Mouse (Mus musculus) embryo, embryonic 10 days (tissue): ENCODE data around the gene Nipal4.
"Not testable (repeated sequence)": the region's sequence is repeated elsewhere in the genome, so short reads cannot be mapped to it uniquely, and the experiment has no call there.

Source experiments
- DNase-seq: peaks from one replicate; pipeline ENCODE4 v3.0.0-alpha.2; 2015; ENCODE audit warnings: low spot score

The Nipal4 gene

DNA sequence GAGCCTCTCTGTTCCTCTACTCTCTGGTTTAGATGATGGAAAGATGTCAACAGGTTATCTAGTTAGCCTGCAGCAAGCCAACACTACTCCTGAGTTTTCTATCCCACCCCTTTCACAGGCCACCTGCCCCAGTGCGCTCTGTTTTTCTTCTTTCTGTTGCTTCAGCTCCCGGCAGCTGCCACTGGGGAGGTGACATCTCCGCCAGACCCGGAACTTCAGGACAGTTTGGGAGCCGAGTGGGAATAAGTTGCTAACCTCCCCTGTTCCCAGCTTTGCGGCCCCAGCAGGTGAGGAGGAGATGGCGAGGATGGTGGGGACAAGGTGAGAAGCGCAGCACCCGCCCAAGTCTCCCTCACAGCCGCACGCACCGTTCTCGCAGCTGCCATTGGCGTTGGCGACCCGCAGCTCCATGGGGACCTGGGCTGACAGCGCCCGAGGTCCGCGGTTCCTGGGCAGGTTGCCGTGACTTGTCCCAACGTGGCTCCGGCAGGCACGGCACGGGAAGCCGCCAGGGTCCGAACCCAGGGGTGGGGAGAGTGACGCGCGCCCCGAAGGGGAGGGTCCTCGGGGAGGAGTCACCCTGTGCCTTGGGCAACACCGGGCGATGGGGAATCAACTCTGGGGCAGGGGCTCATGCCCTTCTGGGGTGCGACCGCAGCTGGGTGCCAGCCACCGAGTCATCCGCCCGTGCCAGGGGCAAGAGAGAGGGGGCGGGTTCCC, at the start of gene Nipal4:
Nipal4 (minus strand) TSS at position 643 of the 720 bp plus-strand sequence.
- peak; percentile 24 for DNase-seq

DNA sequence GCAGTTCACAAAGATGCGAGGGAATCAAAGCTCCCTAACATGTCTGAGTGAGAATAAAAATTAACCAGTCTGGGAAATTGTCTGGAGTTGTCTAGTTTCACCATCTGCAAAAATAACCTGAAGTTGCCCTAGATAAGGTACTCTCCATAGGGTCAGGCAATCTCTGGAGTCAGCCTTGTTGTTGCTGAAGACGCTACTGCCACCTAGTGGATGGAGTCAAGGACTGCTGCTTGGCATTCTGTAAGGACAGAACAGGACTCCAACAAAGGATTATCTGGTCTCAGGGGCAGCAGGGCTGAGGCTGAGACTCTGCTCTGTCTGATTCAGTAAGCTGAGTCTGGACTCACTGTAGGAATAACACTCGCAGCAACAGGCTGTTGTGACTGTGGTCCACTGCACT, 49.0 kb upstream of the Nipal4 start:
- peak; percentile 98 for DNase-seq

DNA sequence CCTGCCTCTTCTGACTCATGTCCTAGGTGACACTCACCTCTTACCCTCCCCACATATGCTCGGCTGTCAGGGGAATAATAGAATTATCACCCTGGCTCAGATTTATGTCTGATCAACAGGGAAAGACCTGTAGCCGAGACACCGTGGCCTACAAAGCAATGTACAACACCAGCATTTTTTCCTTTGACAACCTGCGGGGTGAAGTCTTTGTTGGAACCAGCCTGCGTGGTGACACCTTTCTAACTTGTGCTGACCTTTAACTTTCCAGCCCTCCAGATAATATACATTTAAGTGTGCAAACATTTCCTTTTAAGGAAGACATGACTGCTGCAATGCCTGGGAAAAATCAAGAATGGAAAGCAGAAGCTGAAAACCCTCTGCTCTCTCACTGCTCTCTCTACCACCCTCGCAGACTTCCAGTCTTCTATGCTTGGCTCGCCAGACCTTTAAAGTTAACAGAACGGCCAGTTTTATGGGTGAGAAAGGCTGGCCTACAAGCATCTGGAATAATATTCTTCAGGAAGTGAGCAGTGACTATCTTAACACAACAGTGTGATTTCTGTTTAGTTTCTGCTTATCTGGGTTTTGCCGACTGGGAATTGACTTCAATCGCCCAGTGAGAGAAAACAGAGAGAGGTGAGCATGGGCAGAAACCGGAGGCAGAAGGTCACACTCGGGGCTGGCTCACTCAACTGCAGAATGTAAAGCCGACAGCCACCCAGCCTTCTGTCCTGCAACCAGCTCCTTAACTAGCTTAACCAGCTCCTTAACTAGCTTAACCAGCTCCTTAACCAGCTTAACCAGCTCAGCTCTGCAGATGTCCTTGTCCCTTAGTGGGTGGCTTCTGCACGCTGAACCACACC, 48.3 kb upstream of the Nipal4 start:
- DNase-seq = peak; percentile 24

DNA sequence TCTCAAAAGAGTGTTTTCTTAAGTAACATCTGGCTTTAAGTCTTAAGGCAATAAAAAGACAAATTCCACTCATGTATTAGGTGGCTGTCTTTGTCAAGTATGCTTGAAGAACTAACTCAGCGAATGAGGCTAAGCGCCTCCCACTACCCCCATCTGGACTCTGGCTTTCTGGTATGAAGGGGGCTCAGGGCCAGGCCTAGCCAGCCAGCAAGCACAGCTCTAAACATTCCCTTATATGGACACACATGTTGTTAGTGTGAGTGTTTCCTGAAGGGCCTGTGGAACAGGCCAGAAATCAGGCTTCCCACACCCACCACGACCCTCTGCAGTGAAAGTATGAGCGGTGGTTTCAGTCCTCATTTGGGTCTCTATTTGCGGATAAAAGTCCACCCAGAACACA, 47.5 kb upstream of the Nipal4 start:
- peak; percentile 64 for DNase-seq

DNA sequence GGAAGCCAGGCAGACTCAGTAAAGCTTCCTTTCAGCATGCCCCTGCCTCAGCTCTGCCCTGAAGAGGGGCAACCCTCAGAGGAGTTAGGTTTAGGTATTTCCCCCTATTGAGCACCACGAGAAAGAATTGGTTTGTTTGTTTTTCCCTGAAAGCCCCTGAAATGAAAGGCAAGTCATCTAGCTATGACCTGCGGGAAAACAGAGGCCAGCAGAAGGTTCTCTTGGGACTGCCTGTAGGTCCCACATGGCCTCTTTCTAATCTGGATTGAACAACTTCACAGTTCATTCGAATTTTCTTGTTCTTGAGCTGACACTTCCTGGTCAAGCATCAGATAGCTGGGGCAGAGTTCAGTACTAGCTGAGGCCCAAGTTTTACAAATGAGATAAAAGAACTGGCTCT, 45.5 kb upstream of the Nipal4 start:
- DNase-seq = no peak

DNA sequence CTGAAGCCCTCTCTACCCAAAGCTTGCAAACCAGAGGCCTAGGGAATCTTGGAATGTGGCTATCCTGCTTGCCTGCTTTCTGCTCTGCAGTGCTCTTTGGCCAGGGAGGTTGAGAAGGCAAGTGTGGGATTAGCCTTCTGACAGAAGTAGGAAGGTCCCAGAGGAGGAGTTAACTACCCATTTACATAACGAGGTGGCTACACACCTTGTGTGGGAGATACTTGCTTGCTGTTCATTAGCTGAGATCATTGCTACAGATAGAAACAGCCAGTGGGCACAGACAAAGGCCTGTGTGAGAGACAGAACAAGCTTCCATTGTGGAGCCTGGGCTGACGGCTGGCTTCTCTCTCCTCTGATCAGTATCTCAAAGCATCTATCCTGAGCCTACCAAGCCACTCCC, 43.6 kb upstream of the Nipal4 start:
- DNase-seq = no peak

DNA sequence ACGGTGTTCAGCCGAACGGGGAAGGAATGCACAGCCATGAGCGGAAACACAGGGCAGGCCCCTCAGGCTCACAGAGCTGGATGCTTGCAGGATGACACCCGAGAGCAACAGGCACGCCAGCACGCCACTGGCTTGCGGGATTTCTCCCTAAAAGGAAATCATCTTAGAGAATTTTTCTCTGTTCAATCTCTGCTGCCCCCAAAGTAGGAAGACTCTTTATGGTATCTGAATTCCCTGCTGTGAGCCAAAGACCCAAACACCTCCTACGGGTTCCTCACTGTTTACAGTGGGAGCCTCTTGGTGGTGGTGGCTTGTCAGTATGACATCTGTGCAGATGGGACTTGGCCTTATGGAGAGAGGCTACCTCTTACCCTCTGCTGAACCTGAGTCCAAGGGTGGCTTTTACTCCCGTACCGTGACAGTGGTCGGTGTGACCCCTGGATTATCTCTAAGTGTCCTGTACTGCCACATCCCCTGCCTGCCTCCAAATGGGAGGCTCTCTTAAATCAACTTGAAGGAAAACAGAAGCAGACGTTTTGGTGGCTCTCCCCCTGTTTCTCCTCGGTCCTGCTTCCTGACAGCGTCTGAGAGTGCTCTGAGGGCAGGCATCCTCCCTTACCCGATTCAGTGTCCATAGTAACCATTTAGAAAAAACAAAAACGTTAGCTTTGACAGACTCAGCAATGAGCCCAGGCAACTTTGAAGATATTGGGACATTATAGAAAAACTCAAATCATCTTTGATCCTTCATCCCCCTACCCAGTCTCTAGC, 39.5 kb upstream of the Nipal4 start:
- peak; percentile 51 for DNase-seq

DNA sequence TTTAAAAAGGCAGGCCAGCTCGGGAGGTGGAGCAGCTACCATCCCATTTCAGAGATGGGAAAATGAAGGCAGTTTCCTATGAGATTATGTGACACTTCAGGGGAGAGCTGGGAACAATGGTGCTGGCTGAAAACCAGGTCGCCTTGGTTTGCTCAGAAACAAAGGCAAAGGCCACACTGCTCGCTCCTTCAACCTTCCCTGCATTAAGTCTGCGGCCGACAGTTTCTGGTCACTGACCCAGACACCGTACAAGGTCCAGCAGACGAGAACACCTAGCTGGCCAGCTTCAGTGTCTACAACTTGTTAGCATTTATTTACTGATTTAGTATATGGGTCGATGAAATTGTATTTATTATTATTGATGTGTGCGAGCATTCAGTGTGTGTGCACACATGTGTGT, 38.5 kb upstream of the Nipal4 start:
- DNase-seq = no peak

DNA sequence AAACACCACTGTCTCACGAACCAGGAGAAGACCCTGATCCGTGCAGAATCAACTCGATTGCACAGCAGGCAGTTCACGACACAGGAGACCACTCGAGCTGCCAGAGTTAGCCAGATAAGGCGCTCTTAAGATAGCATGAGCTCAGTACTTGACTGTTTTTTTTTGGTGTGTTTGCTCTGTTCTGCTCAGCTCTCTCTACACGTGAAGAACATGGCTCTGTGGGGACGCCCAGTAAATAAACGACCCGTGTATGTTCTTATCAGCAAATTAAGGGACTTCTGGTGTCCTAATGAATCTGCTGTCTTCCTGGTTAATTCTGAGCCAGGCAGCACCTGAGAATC, 36.2 kb upstream of the Nipal4 start:
- DNase-seq = no peak

DNA sequence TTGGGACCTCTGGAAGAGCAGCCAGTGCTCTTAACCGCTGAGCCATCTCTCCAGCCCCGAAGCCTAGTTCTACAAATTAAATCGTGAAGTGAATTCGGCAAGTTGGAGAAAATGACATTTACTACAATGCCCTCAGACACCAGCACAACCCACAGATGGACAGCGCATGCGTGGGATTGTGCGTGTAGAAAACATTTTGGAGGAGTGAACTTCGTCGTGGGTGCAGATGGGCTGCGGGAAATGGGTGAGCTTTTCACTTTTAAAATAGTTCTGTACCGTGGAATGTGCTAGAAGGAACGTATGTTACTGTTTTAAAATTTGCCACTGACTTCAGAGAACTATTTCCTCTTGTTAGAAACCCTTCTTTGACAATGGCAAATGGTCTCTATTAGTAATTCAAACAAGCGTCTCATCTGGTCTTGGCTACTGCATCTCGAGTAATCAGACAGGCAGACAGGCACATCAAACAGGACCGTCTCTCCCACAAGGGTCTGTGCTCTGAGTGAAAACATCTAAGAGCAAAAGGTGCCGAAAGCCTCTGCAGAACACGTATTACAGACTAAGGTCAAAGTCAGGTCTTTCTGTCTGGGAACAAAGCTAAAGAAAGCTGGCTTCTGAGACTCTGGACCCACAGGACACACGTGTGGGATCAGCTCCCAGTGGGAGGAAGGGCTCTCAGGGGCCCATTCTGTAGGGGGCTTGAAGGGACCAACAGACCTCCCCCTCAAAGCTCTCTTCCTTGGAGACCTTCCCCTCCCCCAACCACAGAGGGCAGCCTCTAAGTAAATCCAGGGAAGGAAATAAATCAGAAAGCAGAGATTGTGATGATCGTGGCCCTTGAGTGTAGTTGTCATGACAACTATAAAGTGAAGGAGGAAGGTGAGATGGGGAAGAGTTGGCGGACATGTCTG, 35.6 kb upstream of the Nipal4 start:
- DNase-seq = peak; percentile 62

DNA sequence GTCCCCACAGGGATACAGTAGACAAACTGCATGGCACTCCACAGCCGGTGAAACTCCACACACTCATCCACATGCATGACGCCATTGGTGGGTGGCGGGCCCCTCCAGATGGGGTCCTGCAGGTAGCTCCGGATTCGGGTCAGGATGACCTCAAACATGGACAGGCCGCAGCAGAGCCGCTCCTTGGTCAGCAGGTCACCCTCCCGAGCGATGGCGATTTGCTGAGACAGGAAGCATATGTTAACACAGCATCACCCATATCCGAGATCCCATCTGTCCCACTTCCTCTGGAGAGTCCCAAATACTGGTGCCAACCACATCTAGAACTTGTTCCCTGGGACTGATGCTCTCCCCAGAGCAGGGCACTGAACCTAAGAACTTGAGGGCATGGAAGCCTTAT, 34.4 kb upstream of the Nipal4 start:
- no peak for DNase-seq

DNA sequence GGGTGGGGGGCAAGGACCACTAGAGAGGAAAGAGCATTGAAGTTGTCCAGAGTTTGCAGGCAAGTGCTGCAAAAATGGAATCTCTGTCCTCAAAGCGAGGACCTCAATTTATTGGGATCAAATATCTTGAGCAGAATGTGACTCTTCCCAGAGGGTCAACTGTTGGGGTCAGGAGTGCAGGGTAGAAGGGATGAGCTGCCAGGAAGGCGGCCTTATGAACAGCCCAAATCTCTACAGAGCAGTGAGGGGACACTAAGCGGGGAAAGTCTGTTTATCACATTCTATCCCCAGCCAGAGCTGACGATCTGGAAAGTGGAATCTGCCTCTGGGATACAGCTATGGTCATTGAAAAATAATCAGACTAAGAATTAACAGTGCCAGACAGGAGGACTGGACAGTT, 27.9 kb upstream of the Nipal4 start:
- peak; percentile 44 for DNase-seq

DNA sequence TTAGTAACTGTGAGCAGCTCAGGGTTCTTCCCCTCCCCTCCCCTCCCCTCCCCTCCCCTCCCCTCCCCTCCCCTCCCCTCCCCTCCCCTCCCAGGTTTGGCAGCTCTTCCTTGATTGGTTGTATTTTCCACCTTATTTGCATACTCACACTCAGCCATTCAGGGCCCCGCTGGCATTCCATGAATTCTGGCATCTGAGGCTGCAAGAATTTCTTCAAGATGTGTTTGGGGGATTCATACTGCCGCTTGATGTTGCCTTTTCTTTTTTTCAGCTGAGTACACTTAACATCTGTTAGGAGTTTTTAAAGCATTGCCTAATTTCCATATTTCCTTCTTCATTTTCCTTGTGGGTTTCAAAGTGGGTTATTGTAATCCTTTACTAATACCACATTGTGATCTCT, 22.0 kb upstream of the Nipal4 start:
- no peak for DNase-seq

DNA sequence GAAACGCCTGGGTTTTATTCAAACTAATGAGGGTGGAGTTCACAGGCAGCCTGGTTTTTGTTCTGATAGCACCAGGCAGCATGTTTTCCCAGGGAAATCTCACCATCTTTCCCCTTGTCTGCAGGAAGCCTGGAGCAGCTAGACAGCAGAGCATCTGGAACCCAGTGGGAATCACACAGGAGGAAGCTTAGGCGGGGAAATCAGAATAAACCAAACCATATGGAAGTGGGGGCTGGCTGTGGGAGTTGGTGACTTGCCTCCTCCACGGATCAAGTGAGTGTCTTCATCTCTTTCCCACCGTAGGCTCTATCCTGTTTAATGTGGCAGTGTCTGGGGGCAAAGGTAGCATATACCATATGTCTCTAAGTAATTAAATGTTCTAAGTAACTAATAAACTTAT, 19.2 kb upstream of the Nipal4 start:
- no peak for DNase-seq

DNA sequence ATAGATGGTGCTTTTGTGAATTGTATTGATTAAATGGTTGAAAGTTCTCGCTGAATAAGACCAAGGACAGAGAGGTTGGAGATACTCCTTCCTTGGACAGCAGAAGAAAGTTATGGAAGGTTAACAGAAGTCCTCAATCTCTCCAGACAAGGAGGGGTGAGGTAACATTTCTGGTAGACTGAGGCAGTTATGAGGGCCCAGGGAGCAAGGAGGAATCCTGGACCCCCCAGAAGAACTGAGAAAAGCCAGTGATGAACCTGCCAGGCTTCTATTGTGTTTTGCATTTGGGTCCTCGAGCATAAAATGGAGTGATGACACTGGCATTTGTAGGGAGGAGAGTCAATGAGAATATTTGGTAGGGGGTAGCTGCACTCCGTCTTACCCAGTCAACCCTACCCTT, 18.6 kb upstream of the Nipal4 start:
- DNase-seq = no peak

DNA sequence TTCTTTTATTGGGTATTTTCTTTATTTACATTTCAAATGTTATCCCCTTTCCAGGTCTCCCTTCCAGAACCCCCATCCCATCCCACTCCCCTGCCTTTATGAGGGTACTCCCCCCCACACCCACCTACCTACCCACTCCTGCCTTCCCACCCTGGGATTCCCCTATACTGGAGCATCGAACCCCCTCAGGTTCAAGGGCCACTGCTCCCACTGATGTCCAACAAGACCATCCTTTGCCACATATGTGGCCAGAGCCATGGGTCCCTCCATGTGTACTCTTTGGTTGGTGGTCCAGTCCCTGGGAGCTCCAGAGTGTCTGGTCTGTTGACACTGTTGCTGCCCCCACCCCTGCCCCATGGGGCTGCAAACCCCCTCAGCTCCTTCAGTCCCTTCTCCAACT, 15.7 kb upstream of the Nipal4 start:
- DNase-seq = not testable (repeated sequence)

DNA sequence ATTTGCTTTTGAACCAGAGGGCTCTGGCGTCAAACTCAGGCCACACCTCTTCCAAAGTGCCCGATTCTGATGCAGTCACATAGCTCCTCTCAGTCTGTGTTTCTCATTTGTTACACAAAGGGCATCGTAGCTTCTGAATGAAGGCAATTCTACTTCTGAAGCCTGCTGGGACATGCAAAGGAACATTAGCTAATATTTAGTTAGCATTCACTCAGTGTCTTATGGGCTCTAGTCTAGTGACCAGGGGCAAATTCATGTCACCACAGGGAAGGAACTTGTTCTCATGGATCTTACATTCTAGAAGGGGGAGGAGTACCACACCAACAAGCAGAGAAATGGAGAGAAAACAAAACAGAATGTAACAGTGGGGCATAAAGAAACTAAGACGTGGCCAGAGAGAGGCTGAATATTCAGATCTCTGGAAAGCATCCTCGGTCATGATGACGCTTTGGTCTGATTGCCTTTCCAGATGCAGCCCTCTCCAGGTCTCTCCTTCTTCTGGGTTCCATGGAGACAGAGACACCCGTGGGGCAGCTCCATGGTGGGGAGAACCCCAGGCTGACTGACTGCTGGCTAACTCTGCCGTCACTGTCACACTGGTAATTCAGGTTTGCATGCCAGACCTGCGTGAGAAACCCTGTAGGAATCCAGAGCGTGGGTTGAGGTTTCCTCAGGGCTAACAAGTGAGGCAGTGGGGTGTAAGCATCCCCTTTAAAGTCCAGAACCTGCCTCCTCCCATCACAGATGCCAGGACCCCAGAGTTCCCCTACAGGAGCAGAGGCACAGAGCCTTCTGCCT, 11.1 kb upstream of the Nipal4 start:
- no peak for DNase-seq

DNA sequence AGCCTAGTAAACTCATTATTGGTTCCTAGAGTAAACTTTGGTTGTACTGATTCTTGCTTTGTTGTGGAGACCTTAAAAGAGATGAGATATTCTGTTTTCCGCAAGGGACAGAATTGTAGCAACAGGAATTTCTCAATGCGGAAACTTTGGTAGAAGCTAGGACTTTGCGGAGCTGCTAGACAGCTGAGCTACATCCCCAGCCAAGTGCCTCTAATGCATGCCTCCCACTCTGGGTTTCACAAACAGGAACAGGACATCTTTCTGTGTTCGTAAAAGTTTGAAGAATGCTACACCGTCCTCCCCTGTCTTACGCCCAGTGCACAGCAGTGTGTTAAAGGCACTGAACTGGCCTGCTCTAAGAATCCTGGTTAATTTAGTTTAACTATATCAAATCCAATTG, 9.8 kb upstream of the Nipal4 start:
- no peak for DNase-seq

DNA sequence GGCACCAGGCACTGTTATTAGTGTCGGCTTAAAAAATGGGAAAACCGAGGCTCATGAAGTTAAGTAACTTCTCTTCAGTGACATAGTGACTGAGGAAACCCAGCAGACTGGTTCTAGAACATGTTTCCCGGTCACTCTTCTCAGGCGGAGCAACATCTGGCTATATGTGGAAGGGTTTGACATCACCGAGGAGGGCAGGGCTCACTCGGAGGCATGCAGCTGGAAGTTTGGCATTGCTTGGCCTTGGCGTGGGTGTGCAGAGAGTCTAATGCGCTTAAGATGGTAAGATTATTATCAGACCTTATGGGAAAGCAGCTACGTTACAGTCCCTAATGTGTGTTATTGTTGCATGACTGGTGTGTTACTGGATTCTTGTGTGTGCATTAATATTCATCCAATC, 5.8 kb upstream of the Nipal4 start:
- no peak for DNase-seq

DNA sequence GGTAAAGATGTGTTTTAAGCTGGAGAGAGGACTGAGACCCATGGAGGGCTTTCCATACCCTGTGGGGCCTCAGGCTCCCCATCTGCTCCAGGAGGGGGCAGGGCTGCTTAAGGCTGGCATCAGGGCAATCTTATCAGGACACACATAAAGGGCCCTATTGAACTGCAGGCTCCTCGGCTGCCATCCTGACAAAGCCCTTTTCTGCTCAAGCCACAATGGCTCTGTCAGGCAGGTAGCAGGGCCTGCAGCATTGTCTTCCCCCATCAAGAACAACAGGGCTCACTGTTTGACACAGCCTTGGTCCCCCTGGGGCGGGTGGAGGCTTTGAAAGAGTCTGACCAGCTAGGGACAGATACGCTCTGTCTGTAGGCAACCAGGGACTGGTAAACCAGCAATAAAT, 3.6 kb upstream of the Nipal4 start:
- DNase-seq = no peak

DNA sequence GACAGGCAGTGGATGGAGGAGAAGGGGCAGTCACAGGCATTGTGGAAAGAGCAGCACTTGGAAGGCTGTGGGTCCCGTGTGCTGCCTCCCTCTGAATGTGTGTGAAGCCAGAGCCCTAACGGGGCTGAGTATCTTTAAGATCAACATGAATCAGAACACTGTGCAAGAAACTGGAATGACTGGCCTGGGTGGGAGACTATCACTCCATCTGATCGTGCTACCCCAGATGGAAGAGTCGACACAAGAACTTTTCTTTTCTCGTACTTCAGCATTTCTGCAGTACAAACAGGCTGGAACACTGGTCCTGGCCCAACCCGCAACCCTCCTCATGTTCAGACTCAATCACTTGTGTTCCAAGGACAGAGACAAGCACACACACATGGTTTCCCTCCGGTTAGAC, 2.2 kb upstream of the Nipal4 start:
- DNase-seq = no peak
